Mouse (Mus musculus) embryonic facial prominence, embryonic 10.5 days (tissue): ENCODE measurements at regions not wholly inside any gene's neighbourhood (a gene's known extent, or its start where the extent isn't known, plus 50 kb on each side); places are given as distances from the start of the nearest gene placed in this dataset.

Experiments
- DNase-seq: peaks from one replicate; pipeline ENCODE4 v3.0.0-alpha.2; 2017; ENCODE audit warnings: low spot score
- H3K27ac ChIP-seq: fragments of 300-500 bp; sonication (generic); replicated peaks from 2 replicates; pipeline ENCODE4 v1.5.1; 2016; ENCODE audit warnings: mild to moderate bottlenecking
- H3K27me3 ChIP-seq: fragments of 300-500 bp; sonication (generic); replicated peaks from 2 replicates; pipeline ENCODE4 v1.6.1; 2016; ENCODE audit warnings: low read depth, mild to moderate bottlenecking; ENCODE audit not compliant: poor library complexity, severe bottlenecking
- H3K36me3 ChIP-seq: fragments of 300-500 bp; sonication (generic); replicated peaks from 2 replicates; pipeline ENCODE4 v1.6.1; 2016; ENCODE audit warnings: mild to moderate bottlenecking, moderate library complexity
- H3K4me1 ChIP-seq: fragments of 300-500 bp; sonication (generic); 2 replicates; pipeline ENCODE4 v1.6.1; 2016
- H3K4me3 ChIP-seq: fragments of 300-500 bp; sonication (generic); 2 replicates; pipeline ENCODE4 v1.5.1; 2016; ENCODE audit warnings: mild to moderate bottlenecking, moderate library complexity
- H3K9me3 ChIP-seq: fragments of 300-500 bp; sonication (generic); 2 replicates; pipeline ENCODE4 v1.6.1; 2016; ENCODE audit warnings: mild to moderate bottlenecking
- WGBS: fragments of 180-500 bp; shearing (Covaris S2); methylation state at CpG from one replicate; pipeline ENCODE4 v1.1.7; 2016; 5-methylcytosine and 5-hydroxymethylcytosine counted together

DNA sequence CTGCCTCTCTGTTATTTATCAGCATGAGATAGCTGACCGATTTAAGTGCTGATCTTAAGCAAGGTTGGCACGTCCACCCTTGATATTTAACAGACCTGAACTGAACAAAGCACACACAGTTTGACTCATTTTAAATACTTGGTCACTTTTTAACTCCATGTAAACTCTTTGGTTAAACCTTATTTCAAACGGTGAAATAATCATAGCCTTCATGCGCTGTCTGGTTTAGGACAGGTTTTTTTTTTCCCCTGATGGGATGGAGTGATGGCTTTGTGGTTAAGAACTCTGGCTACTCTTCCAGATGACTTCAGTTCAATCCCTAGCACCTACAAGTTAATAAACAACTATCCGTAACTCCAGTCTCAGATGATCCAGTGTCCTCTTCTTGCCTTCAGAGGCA, 706.7 kb upstream of the N6amt1 start:
- Histone ChIP-seq H3K27ac (no peak overlapping the region), H3K4me3 (no peak overlapping the region), H3K9me3 (no peaks in the 10 kb centered on the region), H3K27me3 (no peaks in the 10 kb centered on the region), H3K4me1 (no peaks in the 10 kb centered on the region), H3K36me3 (no peaks in the 10 kb centered on the region)
- no peak for DNase-seq
- WGBS = 82% methylated on average over 5 of the region's 5 CpGs

- Histone ChIP-seq H3K27ac (no peak overlapping the region), H3K36me3 (no peaks in the 10 kb centered on the region), H3K9me3 (no peaks in the 10 kb centered on the region), H3K4me1 (no peaks in the 10 kb centered on the region), H3K27me3 (no peaks in the 10 kb centered on the region), H3K4me3 (no peak overlapping the region)
- 77% methylated on average over 2 of the region's 2 CpGs for WGBS
- no peak for DNase-seq
Observed at GRCm38 (mm10) chr16:86646753-86647152, 707.2 kb upstream of the N6amt1 start.

- Histone ChIP-seq H3K36me3 (no peaks in the 10 kb centered on the region), H3K4me3 (no peak overlapping the region), H3K4me1 (no peaks in the 10 kb centered on the region), H3K9me3 (no peaks in the 10 kb centered on the region), H3K27me3 (no peaks in the 10 kb centered on the region), H3K27ac (peak overlapping the region; percentile 24; the same call in 1 of the 2 replicates)
- DNase-seq = no peak
- 82% methylated on average over 1 of the region's 1 CpGs for WGBS
Observed at GRCm38 (mm10) chr16:86645436-86645835, 708.5 kb upstream of the N6amt1 start.

DNA sequence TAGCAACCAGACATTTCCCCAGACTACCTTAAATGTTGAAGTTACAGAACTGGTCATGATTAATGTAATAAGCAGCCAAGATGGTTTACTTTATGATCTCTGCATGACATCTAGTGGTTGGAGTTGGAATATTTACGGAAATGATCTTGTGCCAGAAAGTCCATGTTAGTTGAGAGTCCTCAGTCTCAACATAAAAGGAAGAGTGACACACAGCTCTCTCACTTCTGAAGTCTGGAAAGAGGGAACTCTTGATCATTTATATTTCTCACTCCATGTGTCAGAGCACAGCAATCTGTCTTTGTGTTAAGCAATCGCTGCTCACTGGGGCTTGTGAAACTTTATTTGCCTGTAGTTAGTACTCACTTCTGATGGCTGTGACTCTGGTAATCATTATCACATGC, 709.1 kb upstream of the N6amt1 start:
- H3K4me1 ChIP-seq = no peaks in the 10 kb centered on the region
- no peaks in the 10 kb centered on the region for H3K9me3 ChIP-seq
- WGBS = 49% methylated on average over 2 of the region's 2 CpGs
- H3K36me3 ChIP-seq = no peaks in the 10 kb centered on the region
- H3K4me3 ChIP-seq = no peak overlapping the region
- no peaks in the 10 kb centered on the region for H3K27me3 ChIP-seq
- DNase-seq = peak; percentile 9
- 0 out of 2 replicates have a peak overlapping the region, but pooled peaks have one; percentile 14 for H3K27ac ChIP-seq

- H3K9me3 ChIP-seq = no peaks in the 10 kb centered on the region
- no peak overlapping the region for H3K4me3 ChIP-seq
- H3K36me3 ChIP-seq = no peaks in the 10 kb centered on the region
- no peaks in the 10 kb centered on the region for H3K4me1 ChIP-seq
- no peak for DNase-seq
- no peaks in the 10 kb centered on the region for H3K27me3 ChIP-seq
- 88% methylated on average over 7 of the region's 7 CpGs for WGBS
- no peak overlapping the region for H3K27ac ChIP-seq
Observed at GRCm38 (mm10) chr16:86604166-86604565, 702.5 kb upstream of the Adamts5 start.

DNA sequence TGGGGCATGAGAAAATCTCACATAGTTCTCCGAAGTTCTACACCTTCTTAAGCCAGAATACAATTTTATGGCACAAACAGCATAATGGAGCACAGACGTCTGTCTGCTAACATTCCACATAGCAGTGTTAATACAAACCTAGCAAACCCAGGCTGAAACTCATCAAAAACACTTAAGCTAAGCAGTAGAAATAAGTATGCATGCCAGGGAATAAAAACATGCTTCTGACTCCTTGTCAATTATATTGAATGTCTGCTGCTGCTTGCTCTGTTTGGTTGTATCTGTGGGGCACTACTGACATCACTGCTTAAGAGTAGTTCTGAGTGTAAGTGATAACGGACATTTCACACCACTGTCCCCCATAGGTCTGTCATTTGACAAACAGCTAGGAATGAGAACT, 693.4 kb upstream of the Adamts5 start:
- Histone ChIP-seq H3K36me3 (no peaks in the 10 kb centered on the region), H3K27me3 (no peaks in the 10 kb centered on the region), H3K9me3 (no peaks in the 10 kb centered on the region), H3K4me3 (no peak overlapping the region), H3K27ac (no peak overlapping the region), H3K4me1 (no peaks in the 10 kb centered on the region)
- DNase-seq = no peak
- 79% methylated on average over 3 of the region's 3 CpGs for WGBS

DNA sequence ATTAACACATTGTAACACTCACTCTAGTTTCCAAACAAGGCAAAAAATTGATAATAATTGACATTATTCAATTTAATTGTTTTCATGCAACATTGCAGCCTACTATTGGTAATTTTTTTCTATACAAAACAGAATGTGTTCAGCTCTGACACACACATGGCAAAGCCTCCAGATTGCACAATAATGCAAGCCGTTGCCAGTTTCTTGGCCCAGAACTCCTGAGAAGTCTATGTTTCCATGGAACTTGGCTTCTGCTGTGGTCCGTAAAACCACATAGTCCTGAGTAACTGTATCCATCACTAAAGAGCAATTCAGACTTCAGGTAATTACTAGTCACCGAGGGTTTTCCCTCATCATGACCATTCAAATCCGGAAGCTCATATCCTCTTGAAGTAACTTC, 684.4 kb upstream of the Adamts5 start:
- DNase-seq = no peak
- H3K36me3 ChIP-seq = no peaks in the 10 kb centered on the region
- no peak overlapping the region for H3K4me3 ChIP-seq
- H3K9me3 ChIP-seq = no peaks in the 10 kb centered on the region
- H3K27me3 ChIP-seq = no peaks in the 10 kb centered on the region
- no peak overlapping the region for H3K27ac ChIP-seq
- 92% methylated on average over 4 of the region's 4 CpGs for WGBS
- no peaks in the 10 kb centered on the region for H3K4me1 ChIP-seq

GRCm38 (mm10) chr16:86578281-86578680, 676.7 kb upstream of the Adamts5 start:
- 78% methylated on average over 5 of the region's 5 CpGs for WGBS
- Histone ChIP-seq H3K27ac (no peak overlapping the region), H3K4me3 (no peak overlapping the region), H3K4me1 (no peaks in the 10 kb centered on the region), H3K36me3 (no peaks in the 10 kb centered on the region), H3K27me3 (no peaks in the 10 kb centered on the region), H3K9me3 (no peaks in the 10 kb centered on the region)
- no peak for DNase-seq

GRCm38 (mm10) chr16:86547465-86548043, 645.9 kb upstream of the Adamts5 start:
- Histone ChIP-seq H3K27me3 (no peaks in the 10 kb centered on the region), H3K27ac (no peak overlapping the region), H3K4me3 (no peak overlapping the region), H3K36me3 (no peaks in the 10 kb centered on the region), H3K4me1 (no peaks in the 10 kb centered on the region), H3K9me3 (no peaks in the 10 kb centered on the region)
- WGBS = 89% methylated on average over 4 of the region's 4 CpGs
- DNase-seq = no peak

- Histone ChIP-seq H3K27ac (no peak overlapping the region), H3K9me3 (no peaks in the 10 kb centered on the region), H3K4me1 (no peaks in the 10 kb centered on the region), H3K36me3 (no peaks in the 10 kb centered on the region), H3K4me3 (no peak overlapping the region), H3K27me3 (no peaks in the 10 kb centered on the region)
- WGBS = 87% methylated on average over 3 of the region's 3 CpGs
- DNase-seq = no peak
Observed at GRCm38 (mm10) chr16:86546905-86547304, 645.3 kb upstream of the Adamts5 start.

- Histone ChIP-seq H3K36me3 (no peaks in the 10 kb centered on the region), H3K27ac (no peak overlapping the region), H3K4me1 (no peaks in the 10 kb centered on the region), H3K27me3 (no peaks in the 10 kb centered on the region), H3K4me3 (no peak overlapping the region), H3K9me3 (no peaks in the 10 kb centered on the region)
- DNase-seq = no peak
- 82% methylated on average over 1 of the region's 1 CpGs for WGBS
Observed at GRCm38 (mm10) chr16:86544121-86544520, 642.5 kb upstream of the Adamts5 start.

DNA sequence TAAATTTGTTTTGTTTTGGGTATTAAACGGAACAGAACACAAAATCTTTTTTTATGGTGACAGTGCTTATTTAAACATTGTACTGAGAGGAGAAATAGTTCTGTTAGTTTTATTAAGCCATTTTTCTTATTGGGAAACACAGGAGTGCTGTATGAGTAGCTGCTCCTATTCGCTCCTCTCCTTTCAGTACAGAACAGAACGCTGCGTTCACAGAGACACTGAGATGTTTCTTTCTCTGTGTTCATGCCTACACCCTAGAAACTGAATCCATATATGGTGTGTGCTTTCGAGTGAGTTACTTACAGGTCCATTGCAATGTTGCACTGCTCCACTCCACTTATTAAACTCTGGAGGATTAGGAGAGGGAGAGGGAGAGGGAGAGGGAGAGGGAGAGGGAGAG, 634.9 kb upstream of the Adamts5 start:
- no peaks in the 10 kb centered on the region for H3K27me3 ChIP-seq
- 83% methylated on average over 5 of the region's 5 CpGs for WGBS
- no peaks in the 10 kb centered on the region for H3K9me3 ChIP-seq
- H3K36me3 ChIP-seq = no peaks in the 10 kb centered on the region
- DNase-seq = no peak
- H3K4me3 ChIP-seq = no peak overlapping the region
- no peaks in the 10 kb centered on the region for H3K4me1 ChIP-seq
- H3K27ac ChIP-seq = no peak overlapping the region

- Histone ChIP-seq H3K9me3 (no peaks in the 10 kb centered on the region), H3K27ac (no peak overlapping the region), H3K27me3 (no peaks in the 10 kb centered on the region), H3K4me1 (no peaks in the 10 kb centered on the region), H3K36me3 (no peaks in the 10 kb centered on the region), H3K4me3 (no peak overlapping the region)
- 81% methylated on average over 3 of the region's 3 CpGs for WGBS
- no peak for DNase-seq
Observed at GRCm38 (mm10) chr16:86524135-86524534, 622.5 kb upstream of the Adamts5 start.

DNA sequence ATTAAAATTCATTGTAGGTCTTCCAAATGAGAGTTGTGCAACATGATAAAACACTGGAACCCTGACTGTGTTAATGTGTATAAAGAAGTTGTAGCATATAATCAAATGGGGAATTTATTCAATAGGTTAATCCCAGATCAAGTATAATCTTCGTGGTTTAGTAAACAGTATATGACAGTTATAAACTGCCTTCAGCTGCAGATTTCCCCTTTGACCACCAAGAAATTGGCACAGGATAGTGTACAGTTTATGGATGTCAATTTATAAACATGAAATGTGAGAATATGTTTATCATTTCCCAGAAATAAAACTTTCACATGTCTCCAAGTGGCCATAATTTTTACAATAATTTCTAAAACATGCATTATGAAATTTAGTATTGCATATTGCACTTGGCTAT, 615.3 kb upstream of the Adamts5 start:
- Histone ChIP-seq H3K9me3 (no peaks in the 10 kb centered on the region), H3K4me1 (no peaks in the 10 kb centered on the region), H3K27me3 (no peaks in the 10 kb centered on the region), H3K36me3 (no peaks in the 10 kb centered on the region), H3K4me3 (no peak overlapping the region), H3K27ac (no peak overlapping the region)
- DNase-seq = no peak
- 66% methylated on average over 1 of the region's 1 CpGs for WGBS
